Mouse (Mus musculus): ENCODE data around the gene Vmn2r107.

The Vmn2r107 gene

GRCm38 (mm10) chr17:20344942-20345341, at the start of gene Vmn2r107:
Gene Vmn2r107, plus strand, starts transcription at chr17:20345242.
- WGBS, result 48% methylated on average over 2 of the region's 2 CpGs

- WGBS, result 97% methylated on average over 1 of the region's 1 CpGs
Measured at GRCm38 (mm10) chr17:20305790-20306189, 39.3 kb upstream of the Vmn2r107 start.

GRCm38 (mm10) chr17:20399105-20399504, 54.1 kb downstream of the Vmn2r107 start:
- 24% methylated on average over 2 of the region's 2 CpGs for WGBS

- WGBS, result 23% methylated on average over 1 of the region's 1 CpGs
Measured at GRCm38 (mm10) chr17:20413846-20414245, 68.8 kb downstream of the Vmn2r107 start, which contains the start of gene Vmn1r224. Gene Vmn1r224, plus strand, starts transcription at chr17:20414146.

All from cerebral cortex, adult 2 months (tissue).